Mouse (Mus musculus) cerebellum, adult 2 months (tissue): ENCODE measurements around the gene Kcnk4.

Source experiments
- CTCF ChIP-seq: fragments of 200-500 bp; IDR thresholded peaks from 2 replicates; pipeline ENCODE4 v1.5.1; 2011; ENCODE audit warnings: low read depth, mild to moderate bottlenecking, control low read depth, low read length, moderate library complexity, borderline replicate concordance; ENCODE audit not compliant: insufficient read depth
- POLR2A ChIP-seq: fragments of 200-500 bp; IDR thresholded peaks from 2 replicates; pipeline ENCODE4 v1.6.1; 2011; ENCODE audit warnings: low read length, control low read depth, borderline replicate concordance; ENCODE audit not compliant: insufficient read depth

DNA sequence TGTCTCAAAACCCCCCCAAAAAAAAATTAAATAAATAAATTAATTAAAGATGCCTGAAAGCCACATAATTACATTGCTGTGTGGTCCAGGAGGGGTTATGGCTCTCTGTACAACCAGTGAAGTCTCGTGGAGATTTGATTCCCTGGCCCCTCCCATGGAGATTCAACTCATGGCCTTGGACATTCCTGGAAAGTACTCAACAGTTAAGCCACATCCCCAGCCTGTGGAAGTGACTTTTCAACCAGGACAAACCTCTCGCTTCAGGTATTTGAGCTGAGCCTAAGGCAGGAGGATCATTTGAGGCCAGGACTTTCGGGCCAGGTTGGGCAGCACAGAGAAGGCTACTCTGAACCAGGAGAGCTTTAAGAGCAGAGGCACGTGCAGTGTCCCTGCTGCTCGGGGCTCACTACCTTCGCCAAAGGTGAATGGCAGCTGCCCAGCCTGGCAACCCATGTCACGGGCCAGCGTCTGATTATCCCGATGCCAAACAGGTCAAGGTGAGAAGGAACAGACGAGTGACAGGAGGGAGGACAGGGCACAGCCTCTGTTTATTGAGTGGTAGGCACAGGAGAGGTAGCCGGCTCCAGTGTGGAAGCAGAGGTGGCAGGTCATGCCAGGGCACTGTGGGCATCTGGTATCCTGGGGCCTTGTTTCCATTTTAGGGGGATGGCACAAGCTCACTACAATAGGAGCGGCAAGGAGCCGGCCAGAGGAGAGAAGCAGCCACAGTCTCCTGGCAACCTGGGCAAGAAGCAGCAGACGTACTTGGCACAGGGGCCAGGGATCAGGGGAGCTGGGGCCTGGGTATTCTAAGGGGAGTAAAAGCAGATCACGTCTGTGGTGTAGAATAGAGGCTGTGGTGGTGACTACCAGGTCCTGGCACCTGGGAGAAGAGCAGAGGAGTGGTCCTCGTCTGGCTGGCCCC, 3.5 kb upstream of the Kcnk4 start:
- TF ChIP-seq CTCF: no peak
- TF ChIP-seq POLR2A: no peak
